Mouse (Mus musculus) spleen, postnatal 0 days (tissue): ENCODE results near the gene Exoc8. TPM values are rescaled to one million over a fixed set of nuclear protein-coding genes. Genes with fewer than 3 reads are reported as not detected.

ENCODE experiments used
- polyA plus RNA-seq: library from polyadenylated mRNA; unstranded; fragments of >200 nt; fragmentation: Nextera tagmentation; extraction: Ambion mirVana; gene quantifications from 2 replicates; pipeline ENCODE4 v1.2.1, GENCODE M21; 2015

Gene Exoc8
- polyA plus RNA-seq: 5.1 and 5.8 TPM in 2 replicates

DNA sequence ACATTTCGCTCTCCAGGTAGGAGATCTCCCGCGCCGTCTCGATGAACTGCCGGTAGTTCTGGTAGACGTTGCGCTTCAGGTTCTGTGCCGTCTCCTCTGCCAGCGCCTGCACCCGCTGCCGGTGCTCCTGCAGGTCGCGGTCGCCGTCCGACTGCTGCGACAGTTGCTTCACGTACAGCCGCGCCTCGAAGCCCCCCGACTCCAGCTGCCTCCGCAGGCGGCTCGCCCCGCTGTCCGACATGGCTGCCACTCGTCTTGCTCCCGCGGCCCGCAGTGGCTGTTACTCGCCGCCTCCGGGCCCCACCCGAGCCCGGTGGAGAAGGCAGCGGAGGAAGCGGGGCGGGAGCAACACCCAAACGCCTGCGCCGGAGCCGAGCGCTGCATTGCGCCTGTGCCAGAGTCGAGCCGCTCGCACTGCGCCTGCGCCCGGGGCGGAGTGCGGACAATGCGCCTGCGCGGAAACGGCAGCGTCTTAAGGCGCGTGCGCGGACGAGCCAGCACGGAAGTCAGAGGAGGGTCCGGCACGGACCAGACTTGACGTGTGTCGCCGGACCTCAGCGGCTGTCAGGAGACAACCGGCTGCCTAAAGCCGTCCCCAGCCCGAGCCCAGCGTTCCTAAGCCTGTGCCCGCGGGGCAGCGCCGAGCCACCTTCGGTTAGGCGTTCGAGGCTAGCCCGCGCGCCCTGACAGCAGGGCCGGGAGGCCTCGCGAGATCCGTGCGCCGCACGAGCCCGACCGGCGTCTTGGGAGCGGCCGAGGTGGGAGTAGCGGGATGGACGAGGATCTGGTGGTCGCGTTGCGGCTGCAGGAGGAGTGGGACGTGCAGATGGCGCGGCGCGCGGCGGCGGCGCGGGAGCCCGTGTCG lies at the start of gene Exoc8, which contains the start of gene Sprtn:
TSS of gene Exoc8 (minus strand) at position 320 of the 865 bp plus-strand sequence.
TSS of gene Sprtn (plus strand) at position 501 of the 865 bp plus-strand sequence.

DNA sequence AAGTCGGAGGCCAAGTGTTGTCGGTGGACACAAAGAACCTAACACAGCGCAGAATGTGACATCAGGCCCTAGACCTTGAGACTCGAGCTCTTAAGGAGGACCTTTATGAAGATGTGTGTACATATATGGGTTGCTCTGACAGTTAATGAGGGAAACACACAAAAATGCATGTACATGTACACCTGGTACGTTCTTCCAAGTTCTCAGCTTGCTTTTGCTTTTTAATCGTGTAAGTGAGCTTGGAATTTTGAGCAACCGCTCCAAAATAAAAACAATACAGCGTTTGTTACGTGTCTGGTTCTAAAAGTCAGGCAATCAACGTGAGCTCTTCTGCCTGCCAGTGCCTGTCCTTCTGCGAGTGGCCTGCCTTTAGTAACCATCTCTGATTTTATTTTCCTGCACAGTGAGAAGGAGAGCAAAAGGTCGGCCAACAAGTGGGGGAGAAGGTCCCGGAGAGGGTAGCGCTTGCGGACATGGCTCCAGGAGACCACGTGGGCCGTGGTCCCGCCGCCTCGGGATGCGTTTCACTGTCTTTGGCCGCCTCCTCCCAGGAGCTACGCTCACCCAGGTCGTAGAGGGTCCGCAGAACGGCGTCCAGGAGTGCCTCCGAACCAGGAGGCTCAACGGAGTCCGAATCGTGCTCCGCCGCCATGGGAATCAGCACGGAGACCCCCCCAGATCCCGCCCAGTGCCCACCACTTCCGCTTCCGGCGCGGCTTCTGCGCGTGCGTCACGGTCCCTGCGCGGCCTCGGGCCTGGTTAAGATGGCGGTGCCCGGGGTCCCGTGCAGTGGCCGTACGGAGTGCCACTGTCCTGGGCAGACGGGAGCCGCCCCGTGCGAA lies 35.0 kb downstream of the Exoc8 start, which contains the start of the genes Gnpat and 2810004N23Rik:
TSS of gene Gnpat (plus strand) at position 713 of the 842 bp plus-strand sequence.
TSS of gene 2810004N23Rik (minus strand) at position 800 of the 842 bp plus-strand sequence.

Other genes with a start within 250 kb of the Exoc8 start
- 20.8 and 20.9 TPM in 2 replicates for gene 2310022B05Rik, start 234.3 kb downstream of the Exoc8 start, polyA plus RNA-seq
- gene Ttc13, start 175.7 kb downstream of the Exoc8 start, polyA plus RNA-seq: 19.3 and 19.8 TPM in 2 replicates
- 10.5 and 12.5 TPM in 2 replicates for gene Arv1, start 175.6 kb downstream of the Exoc8 start, polyA plus RNA-seq
- 0.43 and 0.62 TPM in 2 replicates for gene Fam89a, start 145.9 kb downstream of the Exoc8 start, polyA plus RNA-seq
- gene Trim67, start 104.6 kb downstream of the Exoc8 start, polyA plus RNA-seq: not detected in 2 replicates
- gene Gnpat, start 34.7 kb downstream of the Exoc8 start, polyA plus RNA-seq: 41.8 and 43.5 TPM in 2 replicates
- 25.1 and 26.6 TPM in 2 replicates for gene 2810004N23Rik, start 34.6 kb downstream of the Exoc8 start, polyA plus RNA-seq
- 7.4 and 7.9 TPM in 2 replicates for gene Sprtn, start 181 bp upstream of the Exoc8 start, polyA plus RNA-seq
- gene Egln1, start 51.6 kb upstream of the Exoc8 start, polyA plus RNA-seq: 4.8 and 6.2 TPM in 2 replicates
- gene Tsnax, start 115.3 kb upstream of the Exoc8 start, polyA plus RNA-seq: 47.4 and 51.0 TPM in 2 replicates
- gene Disc1, start 156.5 kb upstream of the Exoc8 start, polyA plus RNA-seq: 0.89 and 1.2 TPM in 2 replicates